Mouse (Mus musculus) spleen, postnatal 36 days (tissue): ENCODE data around the gene Hsd17b7.

Source experiments
- DNase-seq, 2 experiments: peaks; one replicate each; pipeline ENCODE4 v3.0.0; 2022; ENCODE audit warnings: low spot score in 2 of 2, mixed read lengths in 1 of 2

Gene Hsd17b7

GRCm38 (mm10) chr1:169939345-169939744 lies 29.7 kb downstream of the Hsd17b7 start:
- DNase-seq, result peak in 1 of 2 experiments; percentile 24

GRCm38 (mm10) chr1:169934005-169934725 lies 34.9 kb downstream of the Hsd17b7 start:
- peak in 1 of 2 experiments; percentile 18 for DNase-seq

- no peak for DNase-seq
Measured at GRCm38 (mm10) chr1:169932122-169932746, 36.8 kb downstream of the Hsd17b7 start.

GRCm38 (mm10) chr1:169931698-169932097 lies 37.3 kb downstream of the Hsd17b7 start:
- no peak for DNase-seq

GRCm38 (mm10) chr1:169928454-169928971 lies 40.5 kb downstream of the Hsd17b7 start, which contains the start of gene Ccdc190:
Gene Ccdc190 (plus strand): TSS chr1:169928648.
- no peak for DNase-seq

GRCm38 (mm10) chr1:169927753-169928369 lies 41.2 kb downstream of the Hsd17b7 start:
- DNase-seq, result no peak

GRCm38 (mm10) chr1:169924567-169924966 lies 44.5 kb downstream of the Hsd17b7 start:
- no peak for DNase-seq

GRCm38 (mm10) chr1:169921710-169922211 lies 47.3 kb downstream of the Hsd17b7 start:
- DNase-seq, result no peak

GRCm38 (mm10) chr1:169919211-169919610 lies 49.8 kb downstream of the Hsd17b7 start:
- peak in 1 of 2 experiments; percentile 15 for DNase-seq

GRCm38 (mm10) chr1:169917998-169918397 lies 51.0 kb downstream of the Hsd17b7 start:
- no peak for DNase-seq

GRCm38 (mm10) chr1:169917115-169917796 lies 51.8 kb downstream of the Hsd17b7 start:
- no peak for DNase-seq

GRCm38 (mm10) chr1:169916659-169917058 lies 52.4 kb downstream of the Hsd17b7 start:
- no peak for DNase-seq

GRCm38 (mm10) chr1:169911526-169911925 lies 57.5 kb downstream of the Hsd17b7 start:
- no peak for DNase-seq

- no peak for DNase-seq
Measured at GRCm38 (mm10) chr1:169910751-169911150, 58.3 kb downstream of the Hsd17b7 start.

- no peak for DNase-seq
Measured at GRCm38 (mm10) chr1:169909659-169910058, 59.4 kb downstream of the Hsd17b7 start.

GRCm38 (mm10) chr1:169909163-169909562 lies 59.9 kb downstream of the Hsd17b7 start:
- DNase-seq, result no peak

- no peak for DNase-seq
Measured at GRCm38 (mm10) chr1:169900771-169901336, 68.2 kb downstream of the Hsd17b7 start.
